Mouse (Mus musculus) hindbrain, embryonic 11.5 days (tissue): Measurements from ENCODE around the gene Slc12a1. TPM values are rescaled to one million over a fixed set of nuclear protein-coding genes. Genes with fewer than 3 reads are reported as not detected.
"Not testable (repeated sequence)": the region's sequence is repeated elsewhere in the genome, so short reads cannot be mapped to it uniquely, and the experiment has no call there.

Source experiments
- ATAC-seq: fragments of 200-750 bp; cut with Nextera tagmentation; 2 replicates; pipeline ENCODE4 v1.8.0; 2017; ENCODE audit warnings: mild to moderate bottlenecking, moderate TSS enrichment, moderate library complexity; ENCODE audit not compliant: low FRiP score
- DNase-seq: peaks from one replicate; pipeline ENCODE4 v3.0.0-alpha.2; 2015; ENCODE audit warnings: low spot score
- H3K27ac ChIP-seq: fragments of 300-500 bp; sonication (generic); 2 replicates; pipeline ENCODE4 v1.5.1; 2014; ENCODE audit warnings: mild to moderate bottlenecking, low read depth, low read length
- H3K27me3 ChIP-seq: fragments of 300-500 bp; sonication (generic); 2 replicates; pipeline ENCODE4 v1.6.1; 2014; ENCODE audit warnings: mild to moderate bottlenecking, low read length, moderate library complexity, mixed read lengths; ENCODE audit not compliant: control insufficient read depth, insufficient read depth
- H3K36me3 ChIP-seq: fragments of 300-500 bp; sonication (generic); 2 replicates; pipeline ENCODE4 v1.6.1; 2014; ENCODE audit warnings: mild to moderate bottlenecking, low read length, moderate library complexity, mixed read lengths; ENCODE audit not compliant: control insufficient read depth, insufficient read depth
- H3K4me1 ChIP-seq: fragments of 300-500 bp; sonication (generic); replicated peaks from 2 replicates; pipeline ENCODE4 v1.6.1; 2014; ENCODE audit warnings: low read length, mixed read lengths; ENCODE audit not compliant: control insufficient read depth, insufficient read depth
- H3K4me2 ChIP-seq: fragments of 300-500 bp; sonication (generic); replicated peaks from 2 replicates; pipeline ENCODE4 v1.6.1; 2014; ENCODE audit warnings: mild to moderate bottlenecking, low read depth, low read length
- H3K4me3 ChIP-seq: fragments of 300-500 bp; sonication (generic); 2 replicates; pipeline ENCODE4 v1.5.1; 2014; ENCODE audit warnings: low read depth, low read length
- H3K9ac ChIP-seq: fragments of 300-500 bp; sonication (generic); 2 replicates; pipeline ENCODE4 v1.6.1; 2014; ENCODE audit warnings: low read depth, low read length
- H3K9me3 ChIP-seq: fragments of 300-500 bp; sonication (generic); 2 replicates; pipeline ENCODE4 v1.6.1; 2016; ENCODE audit warnings: low read length; ENCODE audit not compliant: control insufficient read depth
- WGBS: fragments of 180-500 bp; shearing (Covaris S2); extraction: QIAGEN DNeasy Blood & Tissue Kit; methylation state at CpG from one replicate; pipeline ENCODE4 v1.1.7; 2014; 5-methylcytosine and 5-hydroxymethylcytosine counted together
- polyA plus RNA-seq: library from polyadenylated mRNA; unstranded; fragments of >200 nt; fragmentation: Nextera tagmentation; extraction: Ambion mirVana; gene quantifications from 2 replicates; pipeline ENCODE4 v1.2.1, GENCODE M21; 2014

Gene Slc12a1
- polyA plus RNA-seq, result not detected in 2 replicates

DNA sequence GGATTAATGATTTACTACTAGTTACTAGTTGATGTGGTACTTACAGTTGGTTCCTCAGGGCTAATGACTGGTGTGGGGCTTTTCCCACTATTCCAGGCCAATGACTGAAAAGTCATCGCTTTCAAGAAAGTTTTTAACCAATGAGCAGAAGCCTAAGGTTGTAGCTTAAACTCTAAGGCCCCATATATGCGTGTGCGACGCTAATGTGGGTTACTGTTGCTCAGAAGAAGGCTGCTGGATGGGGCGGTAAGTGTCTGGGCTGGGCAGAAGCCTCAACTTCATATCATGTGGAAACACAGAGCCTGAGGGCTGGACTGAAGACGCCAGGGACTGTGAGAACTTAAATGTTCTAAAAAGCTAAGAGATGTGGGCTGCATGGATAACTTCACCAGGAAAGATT is at the start of gene Slc12a1:
Gene Slc12a1, plus strand, starts transcription at position 118 of the 400 bp plus-strand sequence.
- Histone ChIP-seq H3K36me3 (no peaks in the 10 kb centered on the region), H3K27me3 (no peaks in the 10 kb centered on the region), H3K4me3 (no peak within 1 kb of the TSS), H3K4me2 (no peak within 1 kb of the TSS), H3K9ac (no peak within 1 kb of the TSS), H3K4me1 (no peaks in the 10 kb centered on the region), H3K9me3 (no peaks in the 10 kb centered on the region), H3K27ac (no peak within 1 kb of the TSS)
- 91% methylated on average over 6 of the region's 6 CpGs for WGBS
- DNase-seq (no peak), ATAC-seq (no peak)

DNA sequence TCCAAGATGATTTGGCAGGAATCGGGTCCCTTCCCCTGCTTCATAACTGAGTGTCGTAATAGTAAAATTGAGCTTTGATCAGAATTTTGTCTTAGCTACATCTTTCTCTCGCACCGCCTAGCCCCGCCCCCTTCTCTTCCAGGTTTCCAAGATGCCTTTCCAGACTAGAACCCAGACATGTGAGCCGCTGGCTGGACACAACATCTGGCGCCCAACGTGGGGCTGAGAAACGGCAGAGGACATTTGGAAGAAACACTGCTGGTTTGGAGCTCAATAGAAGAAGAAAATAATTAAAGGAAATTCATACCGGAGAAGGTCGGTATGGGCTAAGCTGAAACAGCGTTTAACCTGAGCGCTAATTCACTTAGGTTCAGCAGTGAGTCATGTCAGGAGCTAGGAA is 47.8 kb upstream of the Slc12a1 start:
- not testable (repeated sequence) for H3K9ac ChIP-seq, H3K27me3 ChIP-seq, H3K4me1 ChIP-seq, H3K4me3 ChIP-seq, H3K9me3 ChIP-seq, H3K4me2 ChIP-seq, H3K27ac ChIP-seq, ATAC-seq, DNase-seq
- H3K36me3 ChIP-seq, result peaks cover 11% of the 10 kb centered on the region
- 96% methylated on average over 13 of the region's 13 CpGs for WGBS

DNA sequence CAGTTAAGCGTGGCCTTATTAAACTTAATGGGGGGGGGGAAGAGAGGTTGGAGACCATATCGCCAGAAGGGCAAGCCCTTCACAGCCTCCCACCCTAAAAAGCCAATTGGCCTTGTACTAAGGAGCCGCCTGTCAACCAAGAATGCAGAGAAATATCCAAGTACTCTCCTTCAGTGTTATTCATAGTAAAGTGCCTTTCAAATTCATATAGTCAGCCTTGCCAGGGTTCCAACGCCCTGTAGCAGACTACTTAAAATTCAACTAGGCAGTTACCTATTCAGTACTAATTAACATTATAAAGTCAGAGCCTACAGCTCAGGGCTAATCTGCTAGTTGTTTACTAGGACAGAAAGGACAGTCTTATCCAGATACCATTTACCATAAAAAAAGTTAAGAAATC is 45.8 kb upstream of the Slc12a1 start:
- H3K9ac ChIP-seq, H3K27ac ChIP-seq: not testable (repeated sequence)
- 91% methylated on average over 4 of the region's 4 CpGs for WGBS

GRCm38 (mm10) chr2:125119381-125120110 is 32.8 kb upstream of the Slc12a1 start:
- Histone ChIP-seq H3K27ac (no peak overlapping the region), H3K9ac (no peak overlapping the region), H3K4me1 (no peaks in the 10 kb centered on the region; the same call in 1 of the 2 replicates), H3K27me3 (no peaks in the 10 kb centered on the region), H3K36me3 (peaks cover 2% of the 10 kb centered on the region; the same call in 1 of the 2 replicates), H3K4me2 (no peak overlapping the region), H3K4me3 (no peak overlapping the region), H3K9me3 (no peaks in the 10 kb centered on the region)
- 72% methylated on average over 6 of the region's 6 CpGs for WGBS
- DNase-seq (no peak), ATAC-seq (no peak)

More for the DNA sequence above, 45.8 kb upstream of the Slc12a1 start:
- DNase-seq, H3K4me1 ChIP-seq, H3K9me3 ChIP-seq, H3K4me2 ChIP-seq, ATAC-seq, H3K27me3 ChIP-seq, H3K4me3 ChIP-seq: not testable (repeated sequence)
- peaks cover 11% of the 10 kb centered on the region for H3K36me3 ChIP-seq

- Histone ChIP-seq H3K4me3 (peak overlapping the region; percentile 78), H3K9me3 (no peaks in the 10 kb centered on the region), H3K36me3 (no peaks in the 10 kb centered on the region), H3K27ac (peak overlapping the region; percentile 91), H3K9ac (peak overlapping the region; percentile 97), H3K4me1 (no peaks in the 10 kb centered on the region; the same call in 1 of the 2 replicates), H3K4me2 (peak overlapping the region; percentile 53), H3K27me3 (no peaks in the 10 kb centered on the region)
- DNase-seq (no peak), ATAC-seq (no peak)
- WGBS, result 9% methylated on average over 4 of the region's 4 CpGs
Observed at GRCm38 (mm10) chr2:125122288-125122623, 30.0 kb upstream of the Slc12a1 start.

GRCm38 (mm10) chr2:125122624-125123476 is 29.5 kb upstream of the Slc12a1 start:
- peak overlapping the region; percentile 53 for H3K4me2 ChIP-seq
- H3K27ac ChIP-seq, result peak overlapping the region; percentile 91
- DNase-seq, result peak; percentile 69
- peak overlapping the region; percentile 78 for H3K4me3 ChIP-seq
- ATAC-seq, result peak; percentile 86
- under 1% methylated on average over 23 of the region's 59 CpGs for WGBS
- H3K9me3 ChIP-seq, result no peaks in the 10 kb centered on the region
- H3K27me3 ChIP-seq, result no peaks in the 10 kb centered on the region
- no peaks in the 10 kb centered on the region for H3K36me3 ChIP-seq
- H3K4me1 ChIP-seq, result no peaks in the 10 kb centered on the region; the same call in 1 of the 2 replicates
- peak overlapping the region; percentile 97 for H3K9ac ChIP-seq

GRCm38 (mm10) chr2:125123477-125123852 is 28.8 kb upstream of the Slc12a1 start, which contains the start of gene Myef2:
Gene Myef2 (minus strand): TSS chr2:125123661.
- Histone ChIP-seq H3K9me3 (no peaks in the 10 kb centered on the region), H3K4me1 (no peaks in the 10 kb centered on the region; the same call in 1 of the 2 replicates), H3K27me3 (no peaks in the 10 kb centered on the region), H3K4me3 (peak within 1 kb of the TSS; percentile 78), H3K9ac (peak within 1 kb of the TSS; percentile 97), H3K27ac (peak within 1 kb of the TSS; percentile 91), H3K4me2 (peak within 1 kb of the TSS; percentile 53), H3K36me3 (no peaks in the 10 kb centered on the region)
- 1% methylated on average over 30 of the region's 48 CpGs for WGBS
- peak; percentile 90 for DNase-seq
- ATAC-seq, result peak; percentile 93

DNA sequence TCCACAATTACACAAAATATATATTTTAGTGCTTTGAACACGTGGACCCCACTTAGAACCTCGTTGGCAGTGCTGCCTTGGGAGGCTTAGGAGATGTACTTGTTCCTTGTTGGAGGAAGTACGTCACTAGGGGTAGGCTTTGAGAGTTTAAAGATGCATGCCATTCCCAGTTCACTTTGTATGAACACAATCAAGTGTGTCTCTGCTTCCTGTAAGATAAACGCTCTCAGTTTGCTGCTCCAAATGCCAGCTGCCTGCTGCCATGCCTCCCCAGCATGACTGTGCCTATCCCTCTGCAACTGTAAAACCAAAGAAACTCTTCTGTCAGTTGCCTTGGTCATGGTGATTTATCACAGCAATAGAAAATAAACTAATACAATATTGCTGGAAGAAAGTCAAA is 26.5 kb upstream of the Slc12a1 start:
- Histone ChIP-seq H3K4me1 (no peaks in the 10 kb centered on the region; the same call in 1 of the 2 replicates), H3K9me3 (no peaks in the 10 kb centered on the region), H3K9ac (no peak overlapping the region), H3K4me2 (no peak overlapping the region), H3K27me3 (no peaks in the 10 kb centered on the region), H3K4me3 (no peak overlapping the region), H3K27ac (no peak overlapping the region), H3K36me3 (no peaks in the 10 kb centered on the region)
- 36% methylated on average over 4 of the region's 4 CpGs for WGBS
- DNase-seq (no peak), ATAC-seq (no peak)
